Mouse (Mus musculus): ENCODE results near the gene Ddr1. TPM values are rescaled to one million over a fixed set of nuclear protein-coding genes. Genes with fewer than 3 reads are reported as not detected.

Ddr1 gene
- polyA plus RNA-seq, 1 experiment from 2014 or later, result 50.6 TPM

DNA sequence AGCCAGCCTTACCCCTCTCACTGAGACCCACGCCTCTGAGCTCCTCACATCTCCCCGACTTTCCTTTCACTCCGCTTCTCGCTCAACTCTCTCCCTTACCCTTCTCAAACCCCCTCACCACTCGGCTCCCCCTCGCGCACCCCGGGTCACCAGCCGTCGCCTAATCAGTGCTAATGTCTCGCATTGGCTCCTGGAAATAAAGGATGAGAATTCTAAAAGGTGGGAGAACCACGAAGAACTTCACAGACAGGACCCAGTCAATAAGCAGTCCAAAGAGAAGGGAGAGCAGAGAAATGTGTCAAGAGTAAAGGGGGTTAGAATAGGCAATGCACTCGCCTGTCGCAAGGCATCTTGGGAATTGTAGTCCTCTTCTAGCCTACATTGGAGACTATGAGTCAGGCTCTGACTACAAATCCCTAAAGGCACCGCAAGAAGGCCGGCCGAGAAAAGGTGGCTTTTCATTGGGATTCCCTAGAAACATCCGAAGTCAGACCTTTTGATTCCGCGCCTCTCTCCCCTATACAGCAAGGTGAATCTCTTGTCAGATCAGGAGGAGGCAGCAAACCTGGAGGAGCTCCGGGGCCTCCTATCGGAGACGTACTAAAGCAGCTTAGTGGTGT lies 30.9 kb downstream of the Ddr1 start, which contains the start of gene Gtf2h4:
Gene Gtf2h4, minus strand, starts transcription at position 324 of the 620 bp plus-strand sequence.
- H3K9ac ChIP-seq (ENCODE audit: low read depth, low read length), result peak within 1 kb of the TSS; percentile 79
- H3K4me2 ChIP-seq (ENCODE audit: low read depth, low read length), result peak within 1 kb of the TSS; percentile 79
- H3K36me3 ChIP-seq (ENCODE audit: control insufficient read depth, insufficient read depth, low read length), result peaks cover 12% of the 10 kb centered on the region; the same call in 1 of the 2 replicates
- 2% methylated on average over 23 of the region's 23 CpGs for WGBS
- DNase-seq (ENCODE audit: low spot score), result peak; percentile 99
- H3K9me3 ChIP-seq (ENCODE audit: control insufficient read depth, low read length), result no peaks in the 10 kb centered on the region
- 0 out of 2 replicates have a peak, but pooled peaks cover 4% of the 10 kb centered on the region for H3K4me1 ChIP-seq (ENCODE audit: control insufficient read depth, insufficient read depth, low read length)
- ATAC-seq (ENCODE audit: low read depth), result peak; percentile 99
- no peak within 1 kb of the TSS for H3K27ac ChIP-seq (replicated peaks; ENCODE audit: low read depth, low read length)
- H3K27me3 ChIP-seq (replicated peaks; ENCODE audit: control insufficient read depth, insufficient read depth, low read length), result no peaks in the 10 kb centered on the region
- H3K4me3 ChIP-seq (ENCODE audit: low read depth, low read length), result peak within 1 kb of the TSS; percentile 56

DNA sequence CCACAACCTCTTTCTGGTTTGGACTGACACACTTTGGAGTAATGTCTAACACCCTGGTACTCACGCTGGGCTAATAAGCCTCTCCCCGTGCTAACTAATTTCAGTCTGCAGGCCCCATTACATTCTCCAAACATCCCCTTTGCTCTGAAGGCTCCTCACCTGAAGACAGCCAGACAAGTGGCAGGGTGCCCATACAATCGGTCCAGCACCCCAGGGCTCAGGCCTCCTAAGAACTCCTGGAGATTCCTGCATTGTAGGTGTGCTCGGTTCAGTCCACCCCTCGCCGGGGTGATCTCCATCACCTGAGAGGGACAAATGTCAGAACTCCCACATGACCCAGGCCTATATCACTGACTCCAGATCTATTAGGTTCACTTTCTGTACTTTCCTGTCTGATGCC lies 31.9 kb downstream of the Ddr1 start:
- DNase-seq (ENCODE audit: low spot score) (no peak), ATAC-seq (ENCODE audit: low read depth) (no peak)
- Histone ChIP-seq H3K9ac (ENCODE audit: low read depth, low read length) (no peak overlapping the region), H3K27ac (replicated peaks; ENCODE audit: low read depth, low read length) (no peak overlapping the region), H3K4me3 (ENCODE audit: low read depth, low read length) (peak overlapping the region; percentile 56; the same call in 1 of the 2 replicates), H3K9me3 (ENCODE audit: control insufficient read depth, low read length) (no peaks in the 10 kb centered on the region), H3K27me3 (replicated peaks; ENCODE audit: control insufficient read depth, insufficient read depth, low read length) (no peaks in the 10 kb centered on the region), H3K36me3 (ENCODE audit: control insufficient read depth, insufficient read depth, low read length) (peaks cover 12% of the 10 kb centered on the region; the same call in 1 of the 2 replicates), H3K4me2 (ENCODE audit: low read depth, low read length) (peak overlapping the region; percentile 79), H3K4me1 (ENCODE audit: control insufficient read depth, insufficient read depth, low read length) (0 out of 2 replicates have a peak, but pooled peaks cover 4% of the 10 kb centered on the region)
- 79% methylated on average over 6 of the region's 6 CpGs for WGBS

DNA sequence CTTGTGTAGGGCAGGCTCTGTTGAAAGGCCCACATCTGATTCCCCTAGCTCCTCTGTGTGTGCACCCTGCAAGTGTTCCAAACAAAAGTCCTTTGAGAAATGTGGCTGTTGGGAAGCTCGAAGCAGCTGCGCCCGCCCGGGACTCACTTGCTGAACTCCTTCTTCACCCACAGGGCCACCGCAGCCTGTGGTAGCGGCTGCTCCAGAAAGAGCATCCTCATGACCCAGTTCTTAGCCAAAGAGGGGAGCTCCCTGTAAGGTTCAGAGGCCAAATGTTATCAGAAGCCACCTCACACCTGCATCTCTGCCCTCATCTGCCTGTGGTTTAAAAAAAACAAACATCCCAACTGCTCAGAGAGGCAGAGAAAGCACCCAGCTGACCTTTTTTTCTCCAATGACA lies 32.6 kb downstream of the Ddr1 start:
- H3K4me3 ChIP-seq (ENCODE audit: low read depth, low read length), result no peak overlapping the region
- ATAC-seq (ENCODE audit: low read depth) (no peak), DNase-seq (ENCODE audit: low spot score) (no peak)
- no peak overlapping the region for H3K4me2 ChIP-seq (ENCODE audit: low read depth, low read length)
- H3K27ac ChIP-seq (replicated peaks; ENCODE audit: low read depth, low read length), result no peak overlapping the region
- peaks cover 12% of the 10 kb centered on the region; the same call in 1 of the 2 replicates for H3K36me3 ChIP-seq (ENCODE audit: control insufficient read depth, insufficient read depth, low read length)
- H3K27me3 ChIP-seq (replicated peaks; ENCODE audit: control insufficient read depth, insufficient read depth, low read length), result no peaks in the 10 kb centered on the region
- 85% methylated on average over 6 of the region's 6 CpGs for WGBS
- H3K9ac ChIP-seq (ENCODE audit: low read depth, low read length), result no peak overlapping the region
- peaks cover 4% of the 10 kb centered on the region; the same call in 1 of the 2 replicates for H3K4me1 ChIP-seq (ENCODE audit: control insufficient read depth, insufficient read depth, low read length)
- no peaks in the 10 kb centered on the region for H3K9me3 ChIP-seq (ENCODE audit: control insufficient read depth, low read length)

DNA sequence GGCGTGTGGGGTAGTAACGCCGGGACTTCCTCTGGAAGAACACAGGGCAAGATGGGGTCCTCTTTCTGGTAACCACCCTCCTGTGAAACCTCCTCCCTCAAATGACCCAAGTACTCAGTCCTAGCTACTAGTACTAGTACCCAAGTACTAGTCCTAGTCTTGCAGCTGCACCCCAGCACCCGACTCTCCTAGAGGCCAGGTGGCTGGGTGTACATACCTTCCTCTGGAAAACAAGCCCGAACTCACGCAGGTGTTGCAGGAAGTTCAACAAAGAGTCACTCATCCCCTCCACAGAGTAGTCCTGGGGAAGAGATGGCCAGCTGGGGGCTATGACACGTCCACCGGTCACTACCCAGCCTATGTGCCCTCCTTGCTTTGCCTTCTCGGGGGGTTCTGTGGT lies 34.7 kb downstream of the Ddr1 start:
- peaks cover 4% of the 10 kb centered on the region; the same call in 1 of the 2 replicates for H3K4me1 ChIP-seq (ENCODE audit: control insufficient read depth, insufficient read depth, low read length)
- H3K27me3 ChIP-seq (replicated peaks; ENCODE audit: control insufficient read depth, insufficient read depth, low read length), result no peaks in the 10 kb centered on the region
- no peak overlapping the region for H3K4me3 ChIP-seq (ENCODE audit: low read depth, low read length)
- no peak overlapping the region for H3K4me2 ChIP-seq (ENCODE audit: low read depth, low read length)
- H3K36me3 ChIP-seq (ENCODE audit: control insufficient read depth, insufficient read depth, low read length), result peaks cover 22% of the 10 kb centered on the region; the same call in 1 of the 2 replicates
- no peaks in the 10 kb centered on the region for H3K9me3 ChIP-seq (ENCODE audit: control insufficient read depth, low read length)
- WGBS, result 87% methylated on average over 9 of the region's 9 CpGs
- ATAC-seq (ENCODE audit: low read depth) (no peak), DNase-seq (ENCODE audit: low spot score) (no peak)
- no peak overlapping the region for H3K9ac ChIP-seq (ENCODE audit: low read depth, low read length)
- H3K27ac ChIP-seq (replicated peaks; ENCODE audit: low read depth, low read length), result no peak overlapping the region

DNA sequence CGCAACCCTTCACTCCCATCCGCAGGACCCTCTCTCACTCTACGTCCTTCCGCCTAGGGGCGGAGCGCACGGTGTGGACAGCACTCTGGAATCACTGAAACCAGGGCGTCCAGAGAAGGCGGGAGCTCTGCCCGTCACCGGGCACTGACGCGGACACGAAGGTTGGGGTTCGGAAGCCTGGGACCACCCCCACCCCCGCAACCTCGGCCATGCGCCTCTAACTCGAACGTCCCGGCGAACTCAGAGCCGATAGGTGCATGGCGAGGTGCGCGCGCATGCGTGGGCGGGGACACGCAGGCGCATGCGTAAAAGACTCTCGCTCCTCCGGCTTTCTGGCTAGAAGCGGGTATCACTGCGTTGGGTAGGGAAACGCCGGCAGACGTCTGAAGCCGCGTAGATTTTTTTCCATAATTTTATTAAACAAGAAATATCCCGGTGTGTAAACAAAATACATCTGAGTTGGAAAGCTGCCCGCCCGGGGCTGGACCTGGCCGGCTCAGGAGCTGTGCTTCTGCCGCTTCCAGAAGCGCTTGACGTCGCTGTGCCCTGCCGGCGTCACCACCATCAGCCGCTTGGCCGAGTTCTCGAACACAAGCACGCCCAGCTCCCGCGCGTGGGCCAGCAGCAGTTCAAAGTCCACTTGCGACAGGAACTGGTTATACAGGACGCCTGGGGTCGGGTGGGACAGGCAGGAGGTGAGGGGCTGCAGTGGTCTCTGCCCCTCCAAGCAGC lies 36.9 kb downstream of the Ddr1 start, which contains the start of gene Vars2:
Gene Vars2, minus strand, starts transcription at position 259 of the 732 bp plus-strand sequence.
- peak within 1 kb of the TSS; percentile 81 for H3K4me3 ChIP-seq (ENCODE audit: low read depth, low read length)
- H3K9ac ChIP-seq (ENCODE audit: low read depth, low read length), result peak within 1 kb of the TSS; percentile 89
- H3K9me3 ChIP-seq (ENCODE audit: control insufficient read depth, low read length), result no peaks in the 10 kb centered on the region
- H3K27ac ChIP-seq (replicated peaks; ENCODE audit: low read depth, low read length), result peak within 1 kb of the TSS; percentile 78
- DNase-seq (ENCODE audit: low spot score) (peak; percentile 96), ATAC-seq (ENCODE audit: low read depth) (peak; percentile 93)
- no peaks in the 10 kb centered on the region; the same call in 1 of the 2 replicates for H3K4me1 ChIP-seq (ENCODE audit: control insufficient read depth, insufficient read depth, low read length)
- under 1% methylated on average over 49 of the region's 61 CpGs for WGBS
- no peaks in the 10 kb centered on the region for H3K27me3 ChIP-seq (replicated peaks; ENCODE audit: control insufficient read depth, insufficient read depth, low read length)
- peak within 1 kb of the TSS; percentile 92 for H3K4me2 ChIP-seq (ENCODE audit: low read depth, low read length)
- H3K36me3 ChIP-seq (ENCODE audit: control insufficient read depth, insufficient read depth, low read length), result peaks cover 35% of the 10 kb centered on the region; the same call in 1 of the 2 replicates

DNA sequence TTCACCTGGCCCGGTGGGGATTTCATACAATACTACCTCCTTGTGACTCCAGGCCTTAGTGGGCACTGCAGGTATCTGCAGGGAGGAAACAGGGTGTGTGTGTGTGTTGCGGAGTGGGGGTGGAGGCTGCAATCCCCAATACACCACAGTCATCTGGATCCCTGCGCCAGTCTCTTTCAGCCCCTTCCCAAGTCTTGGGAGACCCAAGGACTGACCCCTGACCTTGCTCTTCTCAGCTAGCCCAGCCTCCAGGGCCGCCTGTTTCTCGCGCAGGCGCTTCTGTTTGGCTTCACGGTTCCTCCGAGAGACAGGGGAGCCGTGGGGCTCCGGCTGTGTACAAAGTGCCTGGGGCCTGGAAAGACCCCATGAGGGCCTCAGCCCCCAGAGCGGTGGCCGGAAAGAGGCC lies 37.6 kb downstream of the Ddr1 start:
- H3K27me3 ChIP-seq (replicated peaks; ENCODE audit: control insufficient read depth, insufficient read depth, low read length), result no peaks in the 10 kb centered on the region
- H3K4me3 ChIP-seq (ENCODE audit: low read depth, low read length), result peak overlapping the region; percentile 81
- no peaks in the 10 kb centered on the region; the same call in 1 of the 2 replicates for H3K4me1 ChIP-seq (ENCODE audit: control insufficient read depth, insufficient read depth, low read length)
- H3K9ac ChIP-seq (ENCODE audit: low read depth, low read length), result peak overlapping the region; percentile 89
- DNase-seq (ENCODE audit: low spot score) (peak; percentile 36), ATAC-seq (ENCODE audit: low read depth) (peak; percentile 46)
- H3K36me3 ChIP-seq (ENCODE audit: control insufficient read depth, insufficient read depth, low read length), result peaks cover 36% of the 10 kb centered on the region
- WGBS, result 1% methylated on average over 13 of the region's 13 CpGs
- H3K9me3 ChIP-seq (ENCODE audit: control insufficient read depth, low read length), result no peaks in the 10 kb centered on the region
- peak overlapping the region; percentile 92 for H3K4me2 ChIP-seq (ENCODE audit: low read depth, low read length)
- H3K27ac ChIP-seq (replicated peaks; ENCODE audit: low read depth, low read length), result peak overlapping the region; percentile 78

DNA sequence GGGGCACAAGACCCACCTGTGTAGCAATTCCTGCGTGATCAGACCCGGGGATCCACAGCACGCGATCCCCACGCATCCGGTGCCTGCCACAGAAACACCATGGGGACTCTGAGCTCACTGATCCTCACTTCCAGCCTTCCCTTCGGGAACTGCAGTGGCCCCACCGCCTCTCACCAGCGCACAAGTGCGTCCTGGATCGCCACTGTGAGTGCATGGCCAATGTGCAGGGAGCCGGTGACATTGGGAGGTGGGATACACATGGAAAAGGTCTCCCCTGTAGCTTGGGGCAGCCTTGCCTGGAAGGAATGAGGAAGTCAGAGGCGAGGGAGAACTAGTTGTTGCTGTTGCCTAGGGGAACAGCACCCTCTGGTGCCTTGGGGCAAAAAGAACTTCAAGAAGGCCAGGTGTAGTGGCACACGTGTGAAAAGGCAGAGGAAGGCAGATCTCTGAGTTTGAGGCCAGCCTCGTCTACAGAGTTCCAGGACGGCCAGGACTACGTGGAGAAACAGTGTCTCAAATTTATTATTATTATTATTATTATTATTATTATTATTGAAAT lies 38.4 kb downstream of the Ddr1 start:
- H3K4me1 ChIP-seq (ENCODE audit: control insufficient read depth, insufficient read depth, low read length), result no peaks in the 10 kb centered on the region; the same call in 1 of the 2 replicates
- no peak overlapping the region for H3K27ac ChIP-seq (replicated peaks; ENCODE audit: low read depth, low read length)
- WGBS, result 77% methylated on average over 17 of the region's 17 CpGs
- peak overlapping the region; percentile 92; the same call in 1 of the 2 replicates for H3K4me2 ChIP-seq (ENCODE audit: low read depth, low read length)
- H3K36me3 ChIP-seq (ENCODE audit: control insufficient read depth, insufficient read depth, low read length), result peaks cover 41% of the 10 kb centered on the region
- H3K9me3 ChIP-seq (ENCODE audit: control insufficient read depth, low read length), result no peaks in the 10 kb centered on the region
- H3K9ac ChIP-seq (ENCODE audit: low read depth, low read length), result peak overlapping the region; percentile 89; the same call in 1 of the 2 replicates
- H3K27me3 ChIP-seq (replicated peaks; ENCODE audit: control insufficient read depth, insufficient read depth, low read length), result no peaks in the 10 kb centered on the region
- no peak overlapping the region for H3K4me3 ChIP-seq (ENCODE audit: low read depth, low read length)
- DNase-seq (ENCODE audit: low spot score) (peak; percentile 63), ATAC-seq (ENCODE audit: low read depth) (no peak)

DNA sequence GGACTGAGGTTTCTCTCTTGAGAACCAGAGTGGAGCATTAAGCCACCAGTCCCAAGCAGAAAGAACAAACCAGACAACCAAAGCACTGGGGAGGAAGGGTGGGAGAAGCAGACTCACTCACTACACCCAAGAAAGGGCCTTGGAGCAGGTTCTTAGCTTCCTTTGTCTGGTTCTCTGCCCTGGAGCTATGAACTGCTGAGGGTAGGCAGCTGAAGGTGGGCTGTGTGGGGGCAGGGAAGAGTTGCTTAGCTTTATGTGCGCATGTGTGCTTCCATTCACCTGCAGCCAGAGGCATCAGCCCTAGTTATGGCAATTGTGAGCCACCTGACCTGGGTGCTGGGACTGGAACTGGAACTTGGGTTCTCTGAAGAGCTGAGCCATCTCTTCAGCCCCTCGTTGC lies 51.3 kb downstream of the Ddr1 start:
- H3K27me3 ChIP-seq (replicated peaks; ENCODE audit: control insufficient read depth, insufficient read depth, low read length), result no peaks in the 10 kb centered on the region
- 78% methylated on average over 2 of the region's 2 CpGs for whole genome bisulfite sequencing
- H3K27ac ChIP-seq (replicated peaks; ENCODE audit: low read depth, low read length), result no peak overlapping the region
- H3K4me1 ChIP-seq (ENCODE audit: control insufficient read depth, insufficient read depth, low read length), result no peaks in the 10 kb centered on the region
- H3K9ac ChIP-seq (ENCODE audit: low read depth, low read length), result no peak overlapping the region
- no peaks in the 10 kb centered on the region for H3K9me3 ChIP-seq (ENCODE audit: control insufficient read depth, low read length)
- no peak overlapping the region for H3K4me3 ChIP-seq (ENCODE audit: low read depth, low read length)
- no peak overlapping the region for H3K4me2 ChIP-seq (ENCODE audit: low read depth, low read length)
- no peak for DNase-seq (ENCODE audit: low spot score)
- H3K36me3 ChIP-seq (ENCODE audit: control insufficient read depth, insufficient read depth, low read length), result peaks cover 30% of the 10 kb centered on the region
- no peak for ATAC-seq (ENCODE audit: low read depth)

All from embryonic facial prominence, embryonic 14.5 days (tissue).